Mouse (Mus musculus) megakaryocyte-erythroid progenitor cell, adult 5-6 weeks (primary cell): ENCODE data around the gene Dct. TPM values are rescaled to one million over a fixed set of nuclear protein-coding genes. Genes with fewer than 3 reads are reported as not detected.

Experiments used
- total RNA-seq, 2 experiments: library from RNA; stranded (forward) in 1 of 2; stranded (reverse) in 1 of 2; fragments of 200-1000, 215-1000 nt in 1 of 2; fragments of >200 nt in 1 of 2; fragmentation: Nextera tagmentation in 1 of 2; gene quantifications; 2 replicates each; pipeline ENCODE4 v1.2.3; 2014 to 2017

Dct gene
- total RNA-seq, 2 experiments from 2014 or later = 0.33 TPM; not detected in 1

Other genes starting within 250 kb of the Dct start
- 13.8 and 19.1 TPM in 2 replicates for gene Tgds, start 80.5 kb upstream of the Dct start, total RNA-seq (2014; fragmentation: Nextera tagmentation)
- gene Tgds, start 80.5 kb upstream of the Dct start, total RNA-seq (2017) = 16.1 and 21.1 TPM in 2 replicates
- gene Gpr180, start 84.9 kb upstream of the Dct start, total RNA-seq (2014; fragmentation: Nextera tagmentation) = 11.2 and 11.7 TPM in 2 replicates
- gene Gpr180, start 84.9 kb upstream of the Dct start, total RNA-seq (2017) = 8.6 and 10.7 TPM in 2 replicates
- gene Sox21, start 184.8 kb upstream of the Dct start, total RNA-seq (2014; fragmentation: Nextera tagmentation) = not detected in 2 replicates
- not detected in 2 replicates for gene Sox21, start 184.8 kb upstream of the Dct start, total RNA-seq (2017)
- not detected in 2 replicates for gene Gm9376, start 214.7 kb upstream of the Dct start, total RNA-seq (2014; fragmentation: Nextera tagmentation)
- gene Gm9376, start 214.7 kb upstream of the Dct start, total RNA-seq (2017) = not detected in 2 replicates